Mouse (Mus musculus) left cerebral cortex, postnatal 36 days (tissue): ENCODE data around the gene St5. TPM values are rescaled to one million over a fixed set of nuclear protein-coding genes. Genes with fewer than 3 reads are reported as not detected.

Experiments
- DNase-seq, 2 experiments: peaks; one replicate each; pipeline ENCODE4 v3.0.0; 2021 to 2022; ENCODE audit warnings: low spot score in 2 of 2, mixed read lengths in 1 of 2
- intact Hi-C: fragments of 180-260 bp; cut with DNase I; formaldehyde crosslinking; loops from one replicate; pipeline ENCODE4 v1.15.1; 2025
- total RNA-seq, 2 experiments: library from RNA; stranded (reverse); gene quantifications; 2 replicates each; pipeline ENCODE4 v1.2.3; 2021

The St5 gene
- total RNA-seq, 2 experiments from 2014 or later, result 12.8 to 23.4 TPM

GRCm38 (mm10) chr7:109588145-109588544, 115.3 kb downstream of the St5 start:
- intact Hi-C loops, result loop anchor here (2.0 kb wide), 1 partner anchor 41 kb away; no protein-coding TSS in a partner anchor
- no peak for DNase-seq

- DNase-seq, result no peak
- intact Hi-C loops, result no loop called here
Measured at GRCm38 (mm10) chr7:109584467-109584866, 118.9 kb downstream of the St5 start.

GRCm38 (mm10) chr7:109580489-109580888, 122.9 kb downstream of the St5 start:
- no peak for DNase-seq
- intact Hi-C loops, result no loop called here

- DNase-seq, result no peak
- intact Hi-C loops, result loop anchor here (5.0 kb wide), 1 partner anchor 38 kb away; no protein-coding TSS in a partner anchor
Measured at GRCm38 (mm10) chr7:109579585-109580307, 123.7 kb downstream of the St5 start.

GRCm38 (mm10) chr7:109578880-109579584, 124.4 kb downstream of the St5 start:
- no peak for DNase-seq
- intact Hi-C loops, result loop anchor here (5.0 kb wide), 1 partner anchor 38 kb away; no protein-coding TSS in a partner anchor

- no peak for DNase-seq
- intact Hi-C loops, result loop anchor here (5.0 kb wide), 1 partner anchor 41 kb away; no protein-coding TSS in a partner anchor
Measured at GRCm38 (mm10) chr7:109576321-109577314, 126.8 kb downstream of the St5 start.

- intact Hi-C loops, result no loop called here
- no peak for DNase-seq
Measured at GRCm38 (mm10) chr7:109574166-109574565, 129.2 kb downstream of the St5 start.

GRCm38 (mm10) chr7:109568391-109568892, 135.0 kb downstream of the St5 start:
- intact Hi-C loops, result no loop called here
- DNase-seq, result no peak

- DNase-seq, result no peak
- intact Hi-C loops, result no loop called here
Measured at GRCm38 (mm10) chr7:109566841-109567768, 136.3 kb downstream of the St5 start.

GRCm38 (mm10) chr7:109566327-109566726, 137.1 kb downstream of the St5 start:
- intact Hi-C loops, result no loop called here
- no peak for DNase-seq

GRCm38 (mm10) chr7:109563775-109564362, 139.5 kb downstream of the St5 start:
- DNase-seq, result no peak
- intact Hi-C loops, result no loop called here

- intact Hi-C loops, result no loop called here
- DNase-seq, result no peak
Measured at GRCm38 (mm10) chr7:109562676-109563075, 140.7 kb downstream of the St5 start.

GRCm38 (mm10) chr7:109562154-109562599, 141.2 kb downstream of the St5 start:
- intact Hi-C loops, result no loop called here
- no peak for DNase-seq

GRCm38 (mm10) chr7:109561466-109562153, 141.8 kb downstream of the St5 start:
- intact Hi-C loops, result no loop called here
- no peak for DNase-seq

GRCm38 (mm10) chr7:109559536-109559935, 143.9 kb downstream of the St5 start:
- intact Hi-C loops, result no loop called here
- no peak for DNase-seq

- intact Hi-C loops, result loop anchor here (2.0 kb wide), 1 partner anchor 42 kb away; no protein-coding TSS in a partner anchor
- DNase-seq, result no peak
Measured at GRCm38 (mm10) chr7:109546726-109547125, 156.7 kb downstream of the St5 start.

- DNase-seq, result no peak
- intact Hi-C loops, result loop anchor here (2.0 kb wide), 1 partner anchor 43 kb away; no protein-coding TSS in a partner anchor
Measured at GRCm38 (mm10) chr7:109546186-109546585, 157.2 kb downstream of the St5 start.
